Mouse (Mus musculus): ENCODE measurements around the gene Sprr2e.

The Sprr2e gene

GRCm38 (mm10) chr3:92351843-92352242 lies at the start of gene Sprr2e:
Sprr2e (plus strand) TSS chr3:92352143.
- no peak for DNase-seq

- no peak for DNase-seq
Observed at GRCm38 (mm10) chr3:92307406-92307805, 44.5 kb upstream of the Sprr2e start.

GRCm38 (mm10) chr3:92316320-92316719 lies 35.6 kb upstream of the Sprr2e start, which contains the start of gene Sprr2b:
Sprr2b (plus strand) TSS chr3:92316620.
- no peak for DNase-seq

GRCm38 (mm10) chr3:92317384-92317783 lies 34.6 kb upstream of the Sprr2e start:
- DNase-seq: no peak

GRCm38 (mm10) chr3:92336278-92336677 lies 15.7 kb upstream of the Sprr2e start:
- no peak for DNase-seq

GRCm38 (mm10) chr3:92338840-92339239 lies 13.1 kb upstream of the Sprr2e start, which contains the start of gene Sprr2d:
Sprr2d (plus strand) TSS chr3:92339140.
- no peak for DNase-seq

- no peak for DNase-seq
Observed at GRCm38 (mm10) chr3:92361619-92362018, 9.7 kb downstream of the Sprr2e start.

- no peak for DNase-seq
Observed at GRCm38 (mm10) chr3:92364887-92365286, 12.9 kb downstream of the Sprr2e start, which contains the start of gene Sprr2f. Sprr2f (plus strand) TSS chr3:92365187.

GRCm38 (mm10) chr3:92373613-92374012 lies 21.7 kb downstream of the Sprr2e start:
- no peak for DNase-seq

GRCm38 (mm10) chr3:92385385-92385784 lies 33.4 kb downstream of the Sprr2e start, which contains the start of gene Sprr2h:
Sprr2h (plus strand) TSS chr3:92385685.
- DNase-seq: no peak

- DNase-seq: no peak
Observed at GRCm38 (mm10) chr3:92394301-92394700, 42.4 kb downstream of the Sprr2e start.

Measured in lung, postnatal 14 days (tissue).